Mouse (Mus musculus) WW6 (cell line): ENCODE measurements around the gene Ubqln2.
A peak's percentile ranks its signal among the peaks of the same experiment; 100 is the strongest.

Experiments
- DNase-seq: peaks from one replicate; pipeline ENCODE4 v3.0.0-alpha.2; 2013; ENCODE audit warnings: low read depth, low spot score

Gene Ubqln2

DNA sequence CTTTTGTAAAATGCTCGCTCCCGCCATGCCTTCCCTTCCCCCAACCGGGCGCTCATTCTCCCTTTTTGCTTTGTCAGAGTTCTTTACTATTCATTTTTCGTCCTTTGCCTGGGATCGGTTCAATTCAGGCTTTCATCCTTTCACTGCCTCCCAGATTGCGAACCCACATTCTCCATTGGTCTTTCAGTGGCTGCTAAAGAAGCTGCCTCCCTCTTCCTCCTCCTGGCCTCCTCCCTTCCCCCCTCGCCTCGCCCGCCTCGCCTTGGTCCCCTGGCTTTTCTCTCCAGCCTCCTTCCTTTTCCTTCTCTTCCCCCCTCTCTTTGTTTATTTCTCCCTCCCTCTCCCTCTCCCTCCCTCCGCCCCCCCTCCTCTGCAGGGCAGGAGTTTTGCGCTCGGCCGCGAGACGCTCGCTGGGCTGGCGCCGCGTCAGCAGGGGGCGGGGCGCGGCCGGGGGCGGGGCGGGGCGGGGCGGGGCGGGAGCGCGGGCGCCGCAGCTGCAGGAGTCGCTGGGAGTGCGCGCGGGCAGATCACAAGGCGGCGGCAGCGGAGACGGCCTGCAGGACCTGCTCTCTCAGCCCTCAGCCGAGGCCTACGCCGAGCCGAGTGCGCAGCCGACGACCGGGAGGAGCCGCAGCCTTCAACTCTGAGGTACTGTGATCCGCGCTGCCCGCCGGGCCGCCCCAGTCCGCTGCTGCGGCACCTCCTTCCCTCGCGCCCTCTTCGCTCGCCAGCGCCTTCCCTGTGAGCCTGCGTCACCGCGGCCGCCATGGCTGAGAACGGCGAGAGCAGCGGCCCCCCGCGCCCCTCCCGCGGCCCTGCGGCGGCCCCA is at the start of gene Ubqln2:
Gene Ubqln2 (plus strand): TSS at position 540 of the 829 bp plus-strand sequence.
- peak; percentile 48 for DNase-seq

DNA sequence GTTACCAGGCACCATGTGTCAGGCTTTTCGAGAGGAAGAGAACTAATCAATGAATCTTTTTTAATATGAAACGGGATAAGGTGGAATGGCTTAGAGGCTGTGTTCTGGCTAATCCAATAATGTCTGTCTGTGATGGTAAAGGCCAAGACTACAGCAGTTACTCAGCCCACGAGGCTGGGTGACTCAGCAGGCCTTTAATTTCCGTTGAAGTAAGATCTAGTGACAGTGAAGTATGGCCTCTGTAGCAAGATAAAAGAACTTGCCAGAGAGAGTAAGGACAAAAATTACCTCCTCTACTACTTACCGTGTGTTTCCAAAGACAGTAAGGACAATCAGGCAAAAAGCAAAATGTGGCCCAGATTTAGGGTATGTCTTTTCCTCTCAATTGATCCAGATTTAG is 46.1 kb upstream of the Ubqln2 start:
- no peak for DNase-seq

DNA sequence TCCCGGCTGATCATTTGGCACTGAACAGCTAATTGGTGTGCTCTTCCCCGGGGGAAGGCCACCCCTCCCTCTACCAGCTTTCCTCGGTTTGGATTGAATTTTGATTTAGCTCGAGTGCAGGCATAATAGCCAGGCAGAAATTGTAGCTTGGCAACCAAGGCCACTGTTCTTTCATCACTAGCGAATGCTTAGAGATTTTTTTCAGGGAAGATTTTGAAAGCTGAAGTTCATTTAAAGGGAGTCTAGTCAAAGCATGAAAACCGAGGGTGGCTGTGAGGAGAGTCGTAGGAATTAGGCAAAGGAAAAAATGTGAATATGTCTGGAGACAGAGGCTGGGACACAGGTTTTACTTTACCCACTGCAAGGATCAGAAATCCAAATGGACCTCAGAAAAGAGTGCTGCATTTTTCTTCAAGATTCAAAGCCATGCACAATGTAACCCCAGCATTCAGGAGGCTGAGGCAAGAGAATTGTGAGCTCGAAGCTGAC is 21.2 kb upstream of the Ubqln2 start:
- DNase-seq: no peak

DNA sequence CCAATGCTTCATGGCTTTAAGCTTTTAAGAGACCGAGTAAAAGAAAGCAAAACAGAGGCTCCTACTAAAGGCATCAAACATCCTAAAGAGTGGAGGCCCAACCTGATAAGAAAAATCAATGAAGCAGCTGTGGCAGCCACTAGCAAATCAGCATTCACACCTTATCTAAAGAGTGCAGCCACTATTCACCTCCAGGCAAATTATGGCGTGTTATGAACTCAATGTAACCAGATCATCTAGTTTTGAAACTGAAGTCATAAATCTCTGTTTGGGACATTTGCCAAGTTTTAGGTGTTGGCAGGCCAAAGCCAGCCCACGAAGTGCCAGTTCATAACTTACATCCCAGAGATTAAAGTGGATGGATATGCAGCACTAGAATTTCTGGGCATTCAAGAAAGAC is 5.7 kb upstream of the Ubqln2 start:
- DNase-seq: no peak

DNA sequence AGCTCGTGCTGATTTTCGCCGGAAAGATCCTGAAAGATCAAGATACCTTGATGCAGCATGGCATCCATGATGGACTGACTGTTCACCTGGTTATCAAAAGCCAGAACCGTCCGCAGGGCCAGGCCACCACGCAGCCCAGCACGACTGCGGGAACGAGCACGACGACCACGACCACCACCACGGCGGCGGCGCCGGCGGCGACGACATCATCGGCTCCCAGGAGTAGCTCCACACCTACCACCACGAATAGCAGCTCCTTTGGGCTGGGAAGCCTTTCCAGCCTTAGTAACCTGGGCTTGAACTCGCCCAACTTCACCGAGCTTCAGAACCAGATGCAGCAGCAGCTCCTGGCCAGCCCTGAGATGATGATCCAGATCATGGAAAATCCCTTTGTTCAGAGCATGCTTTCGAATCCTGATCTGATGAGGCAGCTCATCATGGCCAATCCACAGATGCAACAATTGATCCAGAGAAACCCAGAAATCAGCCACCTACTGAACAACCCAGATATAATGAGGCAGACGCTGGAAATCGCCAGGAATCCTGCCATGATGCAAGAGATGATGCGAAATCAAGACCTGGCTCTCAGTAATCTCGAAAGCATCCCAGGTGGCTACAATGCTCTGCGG is 752 bp downstream of the Ubqln2 start:
- DNase-seq: no peak

DNA sequence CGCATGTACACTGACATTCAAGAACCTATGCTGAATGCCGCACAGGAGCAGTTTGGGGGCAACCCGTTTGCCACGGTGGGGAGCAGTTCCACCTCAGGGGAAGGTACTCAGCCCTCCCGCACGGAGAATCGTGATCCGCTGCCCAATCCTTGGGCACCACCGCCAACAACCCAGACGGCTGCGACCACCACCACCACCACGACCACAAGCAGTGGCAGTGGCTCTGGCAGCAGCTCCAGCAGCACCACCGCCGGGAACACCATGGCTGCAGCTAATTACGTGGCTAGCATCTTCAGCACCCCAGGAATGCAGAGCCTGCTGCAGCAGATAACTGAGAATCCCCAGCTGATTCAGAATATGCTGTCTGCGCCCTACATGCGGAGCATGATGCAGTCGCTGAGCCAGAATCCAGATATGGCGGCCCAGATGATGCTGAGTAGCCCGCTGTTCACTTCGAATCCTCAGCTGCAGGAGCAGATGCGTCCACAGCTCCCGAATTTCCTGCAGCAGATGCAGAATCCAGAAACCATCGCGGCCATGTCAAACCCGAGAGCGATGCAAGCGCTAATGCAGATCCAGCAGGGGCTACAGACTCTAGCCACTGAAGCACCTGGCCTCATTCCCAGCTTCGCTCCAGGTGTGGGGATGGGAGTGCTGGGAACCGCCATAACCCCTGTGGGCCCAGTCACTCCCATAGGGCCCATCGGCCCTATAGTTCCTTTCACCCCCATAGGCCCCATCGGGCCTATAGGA is 1.4 kb downstream of the Ubqln2 start:
- DNase-seq: no peak

DNA sequence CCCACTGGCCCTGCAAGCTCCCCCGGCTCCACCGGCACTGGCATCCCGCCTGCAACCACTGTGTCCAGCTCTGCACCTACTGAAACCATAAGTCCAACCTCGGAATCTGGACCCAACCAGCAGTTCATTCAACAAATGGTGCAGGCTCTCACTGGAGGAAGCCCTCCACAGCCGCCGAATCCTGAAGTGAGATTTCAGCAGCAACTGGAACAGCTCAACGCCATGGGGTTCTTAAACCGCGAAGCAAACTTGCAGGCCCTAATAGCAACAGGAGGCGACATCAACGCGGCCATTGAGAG is 2.0 kb downstream of the Ubqln2 start:
- no peak for DNase-seq

DNA sequence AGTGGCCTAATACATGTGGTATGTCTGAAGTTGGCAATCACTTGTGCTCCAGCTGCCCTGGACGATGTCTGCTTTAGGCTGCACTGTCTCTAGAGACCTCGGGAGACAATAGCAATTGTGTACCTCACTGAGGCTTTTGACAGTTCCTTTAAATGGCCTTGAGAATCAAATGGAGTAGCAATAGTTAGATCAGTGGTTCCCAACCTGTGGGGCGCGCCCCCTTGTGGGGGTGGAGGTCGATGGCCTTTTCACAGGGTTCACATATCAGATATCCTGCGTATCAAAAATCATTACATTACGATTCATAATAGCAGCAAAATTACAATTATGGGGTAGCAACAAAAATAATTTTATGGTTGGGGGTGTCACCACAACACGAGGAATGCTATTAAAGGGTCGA is 7.9 kb downstream of the Ubqln2 start:
- DNase-seq: no peak

DNA sequence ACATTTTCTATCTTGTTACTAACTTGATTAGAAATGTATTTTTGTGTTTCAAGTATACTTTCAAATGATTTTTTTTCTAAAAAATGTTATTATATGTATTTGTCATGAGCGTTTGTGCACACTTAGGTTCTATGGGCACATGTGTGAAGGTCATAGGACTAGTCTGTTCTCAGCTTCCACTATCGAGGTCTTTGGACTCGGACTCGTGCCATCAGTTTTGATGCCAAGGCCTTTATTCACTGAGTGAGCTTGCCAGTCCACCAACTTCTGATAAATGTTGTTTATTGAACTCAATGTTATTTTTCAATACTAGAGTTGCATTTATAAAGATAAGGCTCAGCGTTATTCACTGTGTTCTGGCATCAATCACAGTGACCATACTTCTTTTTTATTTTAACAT is 17.5 kb downstream of the Ubqln2 start:
- DNase-seq: no peak

DNA sequence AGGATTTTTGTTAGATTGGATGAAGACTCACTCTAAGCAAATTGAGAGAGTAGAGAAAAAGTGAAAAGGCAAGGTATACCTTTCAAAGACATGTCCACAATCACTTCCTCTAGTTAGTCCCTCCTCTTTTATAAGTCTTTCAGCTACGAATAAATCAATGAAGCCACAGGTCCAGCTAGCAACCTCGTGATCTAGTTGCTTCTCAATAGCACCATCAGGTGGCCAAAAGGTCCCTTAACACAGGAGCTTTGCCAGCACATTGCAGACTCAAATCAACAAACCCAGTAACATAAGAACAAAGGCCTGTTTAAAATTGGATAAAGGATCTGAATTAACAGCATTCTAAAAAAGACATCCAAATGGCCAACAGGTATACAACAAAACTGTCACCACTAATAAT is 30.4 kb downstream of the Ubqln2 start:
- no peak for DNase-seq
